Mouse (Mus musculus) midbrain, embryonic 10.5 days (tissue): ENCODE results near the gene Plaur. TPM values are rescaled to one million over a fixed set of nuclear protein-coding genes. Genes with fewer than 3 reads are reported as not detected.
A peak's percentile ranks its signal among the peaks of the same experiment; 100 is the strongest.

ENCODE experiments used
- DNase-seq: peaks from one replicate; pipeline ENCODE4 v3.0.0-alpha.2; 2017; ENCODE audit warnings: low spot score
- H3K27ac ChIP-seq: fragments of 300-500 bp; sonication (generic); replicated peaks from 2 replicates; pipeline ENCODE4 v1.5.1; 2016; ENCODE audit warnings: mild to moderate bottlenecking
- H3K27me3 ChIP-seq: fragments of 300-500 bp; sonication (generic); 2 replicates; pipeline ENCODE4 v1.6.1; 2016; ENCODE audit warnings: low read depth, mild to moderate bottlenecking; ENCODE audit not compliant: poor library complexity, severe bottlenecking
- H3K36me3 ChIP-seq: fragments of 300-500 bp; sonication (generic); 2 replicates; pipeline ENCODE4 v1.6.1; 2016; ENCODE audit warnings: mild to moderate bottlenecking, moderate library complexity
- H3K4me1 ChIP-seq: fragments of 300-500 bp; sonication (generic); 2 replicates; pipeline ENCODE4 v1.6.1; 2016
- H3K4me3 ChIP-seq: fragments of 300-500 bp; sonication (generic); 2 replicates; pipeline ENCODE4 v1.5.1; 2016; ENCODE audit warnings: mild to moderate bottlenecking, moderate library complexity
- H3K9me3 ChIP-seq: fragments of 300-500 bp; sonication (generic); replicated peaks from 2 replicates; pipeline ENCODE4 v1.6.1; 2016; ENCODE audit warnings: mild to moderate bottlenecking
- WGBS: fragments of 180-500 bp; shearing (Covaris S2); methylation state at CpG from one replicate; pipeline ENCODE4 v1.1.7; 2016; 5-methylcytosine and 5-hydroxymethylcytosine counted together
- polyA plus RNA-seq: library from polyadenylated mRNA; unstranded; fragments of >200 nt; fragmentation: Nextera tagmentation; extraction: Ambion mirVana; gene quantifications from 2 replicates; pipeline ENCODE4 v1.2.1, GENCODE M21; 2016

Gene Plaur
- polyA plus RNA-seq, 1 experiment from 2014 or later: 1.0 TPM

DNA sequence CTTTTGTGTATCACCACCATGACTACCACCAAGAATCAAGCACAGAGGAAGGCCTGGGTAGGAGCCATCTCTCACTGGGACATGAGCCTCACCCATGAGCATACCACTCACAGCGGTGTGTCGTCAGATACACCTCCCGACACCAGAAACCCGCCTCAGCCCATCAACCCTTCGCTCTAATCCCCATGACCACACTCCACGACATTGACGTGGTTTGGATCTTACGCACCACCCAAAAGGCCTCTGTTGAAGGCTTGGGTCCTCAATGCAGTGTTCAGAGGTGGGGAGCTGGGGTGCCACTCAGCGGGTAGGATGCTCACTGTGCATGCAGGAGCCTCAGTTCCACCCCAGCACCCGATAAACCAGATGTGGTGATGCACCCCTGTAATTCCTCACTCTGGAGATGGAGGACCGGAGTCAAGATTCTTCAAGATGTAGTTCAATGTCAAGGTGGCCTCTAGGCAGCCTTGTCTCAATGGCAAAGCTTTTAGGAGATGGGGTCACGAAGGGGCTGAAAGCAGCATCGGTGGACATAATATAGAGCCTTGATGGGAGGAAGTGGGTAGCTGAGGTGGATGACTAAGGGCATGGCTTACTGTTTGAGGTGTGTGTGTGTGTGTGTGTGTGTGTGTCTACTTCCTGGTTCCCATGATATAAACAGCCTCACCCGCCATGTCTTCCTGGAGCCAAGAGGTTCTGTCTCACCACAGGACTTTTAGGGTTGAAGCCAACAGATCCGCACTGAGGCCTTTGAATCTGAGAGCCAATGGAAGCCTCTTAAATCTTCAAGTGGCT is 31.5 kb upstream of the Plaur start:
- WGBS: 93% methylated on average over 15 of the region's 15 CpGs
- Histone ChIP-seq H3K27ac (no peak overlapping the region), H3K27me3 (peaks cover 19% of the 10 kb centered on the region), H3K36me3 (no peaks in the 10 kb centered on the region), H3K9me3 (peaks cover 15% of the 10 kb centered on the region), H3K4me3 (no peak overlapping the region), H3K4me1 (no peaks in the 10 kb centered on the region)
- no peak for DNase-seq

DNA sequence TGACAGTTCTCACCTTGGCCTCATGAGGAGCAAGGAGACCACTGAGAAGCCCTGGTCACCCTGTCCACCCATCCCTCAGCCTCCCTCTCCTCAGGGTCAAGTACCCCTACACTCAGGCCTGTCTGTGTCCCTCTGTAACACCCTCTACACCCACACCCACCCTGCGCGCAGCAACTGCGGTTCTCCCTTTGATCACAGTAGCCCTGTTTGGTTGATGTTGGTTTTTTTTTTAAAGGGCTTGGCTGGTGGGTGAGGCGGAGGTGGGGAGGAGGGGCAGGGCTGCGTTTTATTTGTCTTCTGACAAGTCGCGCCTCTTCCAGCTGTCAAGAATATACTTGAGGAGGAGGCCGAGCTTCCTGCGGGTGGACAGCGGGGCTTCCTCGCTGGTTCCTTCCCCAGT is 30.6 kb upstream of the Plaur start:
- H3K4me1 ChIP-seq: no peaks in the 10 kb centered on the region
- H3K27me3 ChIP-seq: peaks cover 19% of the 10 kb centered on the region
- no peaks in the 10 kb centered on the region for H3K36me3 ChIP-seq
- peaks cover 15% of the 10 kb centered on the region for H3K9me3 ChIP-seq
- H3K27ac ChIP-seq: no peak overlapping the region
- H3K4me3 ChIP-seq: no peak overlapping the region
- no peak for DNase-seq
- 72% methylated on average over 11 of the region's 11 CpGs for WGBS

DNA sequence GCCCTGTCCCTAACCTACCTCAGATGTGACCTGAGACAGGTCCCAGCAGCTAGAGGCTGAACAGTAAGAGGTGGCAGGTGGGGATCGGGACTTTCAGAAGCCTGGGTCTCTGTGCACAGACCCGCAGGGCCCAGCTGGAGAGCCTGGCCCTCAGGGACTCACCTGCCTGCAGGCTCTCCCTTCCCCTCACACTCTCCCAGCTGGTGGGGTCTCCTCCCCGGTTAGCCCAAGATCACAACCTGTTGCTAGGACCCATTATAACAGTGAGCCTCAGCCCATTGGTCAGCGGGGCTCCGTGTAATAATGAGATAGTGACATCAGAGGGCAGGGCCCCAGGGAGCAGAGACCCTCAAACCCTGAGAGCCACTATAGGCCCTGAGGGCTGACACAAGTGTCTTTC is 27.0 kb upstream of the Plaur start:
- Histone ChIP-seq H3K27me3 (peaks cover 19% of the 10 kb centered on the region), H3K4me1 (no peaks in the 10 kb centered on the region), H3K4me3 (no peak overlapping the region), H3K9me3 (peaks cover 15% of the 10 kb centered on the region), H3K36me3 (no peaks in the 10 kb centered on the region), H3K27ac (no peak overlapping the region)
- DNase-seq: no peak
- WGBS: 81% methylated on average over 5 of the region's 5 CpGs

- Histone ChIP-seq H3K9me3 (peaks cover 4% of the 10 kb centered on the region; the same call in 1 of the 2 replicates), H3K27me3 (peaks cover 7% of the 10 kb centered on the region), H3K36me3 (no peaks in the 10 kb centered on the region), H3K4me3 (no peak overlapping the region), H3K4me1 (no peaks in the 10 kb centered on the region), H3K27ac (no peak overlapping the region)
- DNase-seq: no peak
- 85% methylated on average over 10 of the region's 10 CpGs for WGBS
Observed at GRCm38 (mm10) chr7:24437981-24438380, 24.3 kb upstream of the Plaur start.

- no peak for DNase-seq
- 82% methylated on average over 6 of the region's 6 CpGs for WGBS
- H3K27ac ChIP-seq: no peak overlapping the region
- no peaks in the 10 kb centered on the region for H3K27me3 ChIP-seq
- H3K9me3 ChIP-seq: no peaks in the 10 kb centered on the region
- no peaks in the 10 kb centered on the region for H3K4me1 ChIP-seq
- H3K36me3 ChIP-seq: no peaks in the 10 kb centered on the region
- H3K4me3 ChIP-seq: no peak overlapping the region
Observed at GRCm38 (mm10) chr7:24439191-24439590, 23.1 kb upstream of the Plaur start.

- Histone ChIP-seq H3K4me1 (no peaks in the 10 kb centered on the region), H3K27me3 (no peaks in the 10 kb centered on the region), H3K4me3 (no peak overlapping the region), H3K9me3 (no peaks in the 10 kb centered on the region), H3K27ac (no peak overlapping the region), H3K36me3 (no peaks in the 10 kb centered on the region)
- 86% methylated on average over 7 of the region's 7 CpGs for WGBS
- no peak for DNase-seq
Observed at GRCm38 (mm10) chr7:24439891-24440290, 22.4 kb upstream of the Plaur start.

- DNase-seq: peak; percentile 51
- H3K27ac ChIP-seq: no peak overlapping the region
- H3K27me3 ChIP-seq: no peaks in the 10 kb centered on the region
- 6% methylated on average over 1 of the region's 1 CpGs for WGBS
- H3K36me3 ChIP-seq: no peaks in the 10 kb centered on the region
- H3K9me3 ChIP-seq: peaks cover 6% of the 10 kb centered on the region; the same call in 1 of the 2 replicates
- no peak overlapping the region for H3K4me3 ChIP-seq
- no peaks in the 10 kb centered on the region for H3K4me1 ChIP-seq
Observed at GRCm38 (mm10) chr7:24441785-24442184, 20.5 kb upstream of the Plaur start.

DNA sequence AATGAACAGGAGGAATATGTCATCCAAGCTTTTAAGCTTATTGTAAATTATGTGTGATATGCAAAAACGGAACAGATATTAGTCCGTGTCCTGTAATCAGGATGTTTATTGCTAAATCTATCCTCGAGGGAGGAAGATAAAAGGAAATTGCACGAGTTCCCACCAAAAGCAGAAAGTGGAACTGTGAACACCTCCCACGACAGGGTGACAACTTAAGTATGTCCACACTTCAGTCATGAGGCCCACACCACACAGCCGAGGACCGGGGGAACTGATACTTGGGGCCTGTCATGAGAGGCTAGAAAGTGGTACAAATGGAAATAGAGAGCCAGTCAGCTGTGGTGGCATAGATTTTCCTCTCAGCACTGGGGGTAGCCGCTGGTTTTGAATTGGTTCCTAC is 20.0 kb upstream of the Plaur start:
- WGBS: 84% methylated on average over 8 of the region's 8 CpGs
- DNase-seq: no peak
- no peaks in the 10 kb centered on the region for H3K36me3 ChIP-seq
- H3K4me3 ChIP-seq: no peak overlapping the region
- no peaks in the 10 kb centered on the region for H3K4me1 ChIP-seq
- no peak overlapping the region for H3K27ac ChIP-seq
- H3K9me3 ChIP-seq: peaks cover 7% of the 10 kb centered on the region; the same call in 1 of the 2 replicates
- H3K27me3 ChIP-seq: no peaks in the 10 kb centered on the region

GRCm38 (mm10) chr7:24445266-24445926 is 16.9 kb upstream of the Plaur start:
- Histone ChIP-seq H3K36me3 (no peaks in the 10 kb centered on the region), H3K27ac (no peak overlapping the region), H3K4me3 (no peak overlapping the region), H3K27me3 (no peaks in the 10 kb centered on the region), H3K4me1 (no peaks in the 10 kb centered on the region), H3K9me3 (peaks cover 10% of the 10 kb centered on the region; the same call in 1 of the 2 replicates)
- 90% methylated on average over 9 of the region's 9 CpGs for WGBS
- DNase-seq: no peak

DNA sequence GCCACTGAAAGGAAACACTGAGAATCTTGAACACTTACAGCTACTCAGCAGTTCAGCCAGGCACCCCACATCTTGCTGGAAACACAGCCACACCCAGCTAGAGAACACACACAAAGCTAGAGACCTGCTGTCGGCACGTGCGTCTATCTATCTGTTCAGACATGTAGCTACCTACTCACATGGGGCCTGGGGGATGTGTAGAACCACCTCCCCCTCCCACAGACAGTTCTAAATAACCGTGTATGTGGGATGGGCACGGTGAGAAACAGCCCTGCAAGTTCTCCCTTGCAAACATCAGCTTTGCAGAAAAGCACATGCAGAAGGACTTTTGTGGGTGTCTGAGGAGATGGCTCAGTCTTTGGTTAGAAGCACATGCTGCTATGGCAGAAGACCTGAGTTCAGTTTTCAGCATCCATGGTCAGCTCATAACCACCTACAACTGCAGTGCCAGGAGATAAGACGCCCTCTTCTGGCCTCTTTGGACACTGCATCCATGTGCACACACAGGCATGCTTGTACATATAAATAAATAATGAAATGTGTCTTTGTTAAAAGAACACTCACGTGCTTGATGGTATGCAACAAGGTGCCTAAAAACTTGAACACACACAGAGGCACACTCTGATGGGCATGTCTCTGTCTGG is 15.5 kb upstream of the Plaur start:
- Histone ChIP-seq H3K36me3 (no peaks in the 10 kb centered on the region), H3K4me3 (no peak overlapping the region), H3K27me3 (no peaks in the 10 kb centered on the region), H3K9me3 (peaks cover 10% of the 10 kb centered on the region; the same call in 1 of the 2 replicates), H3K27ac (no peak overlapping the region), H3K4me1 (no peaks in the 10 kb centered on the region)
- no peak for DNase-seq
- WGBS: 76% methylated on average over 7 of the region's 7 CpGs

DNA sequence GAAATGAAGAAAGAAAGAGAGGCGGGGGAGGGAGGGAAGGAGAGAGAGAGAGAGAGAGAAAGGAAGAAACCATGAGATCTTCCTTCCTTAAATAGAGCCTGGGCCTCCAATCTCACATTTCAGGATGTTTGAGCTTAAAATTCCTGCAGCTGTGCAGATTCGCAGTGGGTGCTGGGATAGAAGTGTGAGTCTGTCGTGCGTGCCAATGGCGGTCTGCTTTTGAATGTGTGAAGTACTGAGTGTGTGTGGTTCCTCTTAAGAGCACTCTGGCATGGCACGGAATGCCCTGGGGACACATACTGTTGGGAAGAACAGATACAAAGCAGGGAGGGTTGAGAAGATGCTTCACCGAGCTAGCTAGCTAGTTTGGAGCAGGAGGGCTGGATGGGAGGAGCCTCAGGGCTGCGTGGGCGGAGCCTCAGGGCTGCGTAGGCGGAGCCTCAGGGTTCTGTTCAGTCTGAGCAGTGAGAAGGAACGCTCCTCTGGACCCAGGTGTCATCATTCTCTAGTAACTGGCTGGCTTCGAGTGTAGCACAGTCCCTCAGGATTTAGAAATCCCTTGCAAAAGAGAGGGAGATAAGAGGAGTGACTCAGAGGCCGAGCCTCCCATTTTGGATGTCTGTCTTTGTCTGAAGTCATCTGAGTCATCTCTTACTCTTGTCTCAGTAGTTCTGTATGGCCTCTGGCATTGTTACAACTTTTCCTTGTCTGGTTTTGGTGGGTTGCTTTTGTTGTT is 13.3 kb upstream of the Plaur start:
- no peak overlapping the region for H3K4me3 ChIP-seq
- no peaks in the 10 kb centered on the region for H3K36me3 ChIP-seq
- no peaks in the 10 kb centered on the region for H3K27me3 ChIP-seq
- no peak for DNase-seq
- no peak overlapping the region for H3K27ac ChIP-seq
- 65% methylated on average over 14 of the region's 14 CpGs for WGBS
- no peaks in the 10 kb centered on the region for H3K4me1 ChIP-seq
- peaks cover 10% of the 10 kb centered on the region; the same call in 1 of the 2 replicates for H3K9me3 ChIP-seq

DNA sequence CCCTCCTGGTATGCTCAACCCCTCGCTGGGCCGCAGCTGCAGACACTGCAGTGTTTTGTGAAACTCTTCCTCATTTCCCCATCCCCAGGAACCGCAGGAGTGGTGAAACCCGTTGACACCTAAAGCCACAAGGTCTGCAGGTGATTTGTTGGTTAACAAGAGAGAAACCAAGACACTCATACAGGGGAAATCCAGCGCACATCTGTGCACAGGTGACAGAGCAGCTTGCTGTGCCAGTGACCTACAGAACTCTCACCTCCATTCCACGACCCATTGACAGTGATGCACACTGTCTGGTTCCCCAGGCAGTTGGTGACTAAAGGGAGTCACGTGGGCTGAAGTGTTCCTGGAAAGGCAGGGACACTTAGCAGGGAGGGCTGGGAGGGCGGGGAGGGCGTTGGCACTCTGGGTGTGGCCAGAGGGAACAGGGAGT is 11.7 kb upstream of the Plaur start:
- H3K9me3 ChIP-seq: peaks cover 8% of the 10 kb centered on the region; the same call in 1 of the 2 replicates
- no peaks in the 10 kb centered on the region for H3K36me3 ChIP-seq
- H3K4me1 ChIP-seq: no peaks in the 10 kb centered on the region
- H3K4me3 ChIP-seq: no peak overlapping the region
- 70% methylated on average over 9 of the region's 9 CpGs for WGBS
- DNase-seq: no peak
- no peak overlapping the region for H3K27ac ChIP-seq
- H3K27me3 ChIP-seq: no peaks in the 10 kb centered on the region
